Mouse (Mus musculus) thymus, adult 2 months (tissue): ENCODE data around the gene Babam1. TPM values are rescaled to one million over a fixed set of nuclear protein-coding genes. Genes with fewer than 3 reads are reported as not detected.

ENCODE experiments used
- DNase-seq: peaks from one replicate; pipeline ENCODE4 v3.0.0; 2021
- H3K27ac ChIP-seq: fragments of 200-500 bp; 2 replicates; pipeline ENCODE4 v1.5.1; 2012; ENCODE audit warnings: low read length, control low read depth; ENCODE audit not compliant: control insufficient read depth, insufficient read depth
- H3K27me3 ChIP-seq: fragments of 200-500 bp; 2 replicates; pipeline ENCODE4 v1.6.1; 2012; ENCODE audit warnings: mild to moderate bottlenecking, low read length, moderate library complexity, mixed read lengths; ENCODE audit not compliant: control insufficient read depth, insufficient read depth
- H3K36me3 ChIP-seq: fragments of 200-500 bp; 2 replicates; pipeline ENCODE4 v1.6.1; 2012; ENCODE audit warnings: mild to moderate bottlenecking, low read length, moderate library complexity; ENCODE audit not compliant: control insufficient read depth, insufficient read depth
- H3K4me1 ChIP-seq: fragments of 200-500 bp; replicated peaks from 2 replicates; pipeline ENCODE4 v1.6.1; 2012; ENCODE audit warnings: low read length; ENCODE audit not compliant: control insufficient read depth, insufficient read depth
- H3K4me3 ChIP-seq: fragments of 200-500 bp; 2 replicates; pipeline ENCODE4 v1.5.1; 2012; ENCODE audit warnings: mild to moderate bottlenecking, low read length, control low read depth, moderate library complexity; ENCODE audit not compliant: control insufficient read depth, insufficient read depth
- CTCF ChIP-seq: fragments of 200-500 bp; IDR thresholded peaks from 2 replicates; pipeline ENCODE4 v1.5.1; 2012; ENCODE audit warnings: mild to moderate bottlenecking, control low read depth, low read length, moderate library complexity, borderline replicate concordance; ENCODE audit not compliant: control insufficient read depth, poor library complexity, insufficient read depth; ENCODE audit errors: extremely low read depth
- POLR2A ChIP-seq: fragments of 200-500 bp; IDR thresholded peaks from 2 replicates; pipeline ENCODE4 v1.6.1; 2012; ENCODE audit warnings: mild to moderate bottlenecking, low read length, control low read depth, moderate library complexity; ENCODE audit not compliant: control insufficient read depth, poor library complexity, insufficient read depth; ENCODE audit errors: extremely low read depth
- WGBS: fragments of 180-500 bp; shearing (Covaris S2); methylation state at CpG from one replicate; pipeline ENCODE4 v1.1.7; 2018; 5-methylcytosine and 5-hydroxymethylcytosine counted together
- polyA plus RNA-seq: library from polyadenylated mRNA; depleted of rRNA; stranded (reverse); fragments of >200 nt; gene quantifications from 2 replicates; pipeline ENCODE4 v1.2.3, GENCODE M21; 2012

The Babam1 gene
- polyA plus RNA-seq, 1 experiment: 219 TPM

- Histone ChIP-seq H3K4me1 (peaks cover 5% of the 10 kb centered on the region), H3K36me3 (no peaks in the 10 kb centered on the region), H3K27me3 (no peaks in the 10 kb centered on the region), H3K27ac (no peak overlapping the region), H3K4me3 (no peak overlapping the region)
- 99% methylated on average over 2 of the region's 2 CpGs for WGBS
- no peak for DNase-seq
- TF ChIP-seq POLR2A (no peak), CTCF (no peak)
Measured at GRCm38 (mm10) chr8:71391696-71392095, 5.0 kb upstream of the Babam1 start.

- Histone ChIP-seq H3K27me3 (no peaks in the 10 kb centered on the region), H3K27ac (no peak overlapping the region), H3K4me3 (no peak overlapping the region), H3K4me1 (peaks cover 9% of the 10 kb centered on the region), H3K36me3 (no peaks in the 10 kb centered on the region)
- WGBS: 93% methylated on average over 5 of the region's 5 CpGs
- no peak for TF ChIP-seq POLR2A
- TF ChIP-seq CTCF: no peak
- DNase-seq: no peak
Measured at GRCm38 (mm10) chr8:71392391-71392790, 4.3 kb upstream of the Babam1 start.

- Histone ChIP-seq H3K4me1 (peaks cover 13% of the 10 kb centered on the region), H3K4me3 (no peak overlapping the region), H3K27me3 (no peaks in the 10 kb centered on the region), H3K36me3 (no peaks in the 10 kb centered on the region), H3K27ac (no peak overlapping the region)
- DNase-seq: no peak
- WGBS: 65% methylated on average over 3 of the region's 3 CpGs
- no peak for TF ChIP-seq POLR2A
- TF ChIP-seq CTCF: no peak
Measured at GRCm38 (mm10) chr8:71392871-71393270, 3.8 kb upstream of the Babam1 start.

GRCm38 (mm10) chr8:71394481-71394880 lies 2.2 kb upstream of the Babam1 start:
- TF ChIP-seq CTCF (no peak), POLR2A (no peak)
- Histone ChIP-seq H3K4me1 (peaks cover 13% of the 10 kb centered on the region), H3K27me3 (no peaks in the 10 kb centered on the region), H3K27ac (no peak overlapping the region), H3K36me3 (peaks cover 8% of the 10 kb centered on the region; the same call in 1 of the 2 replicates), H3K4me3 (no peak overlapping the region)
- 93% methylated on average over 7 of the region's 7 CpGs for WGBS
- no peak for DNase-seq

GRCm38 (mm10) chr8:71395071-71395470 lies 1.6 kb upstream of the Babam1 start:
- 84% methylated on average over 10 of the region's 10 CpGs for WGBS
- TF ChIP-seq CTCF: no peak
- TF ChIP-seq POLR2A: no peak
- H3K4me3 ChIP-seq: no peak overlapping the region
- no peaks in the 10 kb centered on the region for H3K27me3 ChIP-seq
- peaks cover 13% of the 10 kb centered on the region for H3K4me1 ChIP-seq
- no peak for DNase-seq
- H3K27ac ChIP-seq: no peak overlapping the region
- H3K36me3 ChIP-seq: peaks cover 8% of the 10 kb centered on the region; the same call in 1 of the 2 replicates

GRCm38 (mm10) chr8:71395629-71396028 lies 1.0 kb upstream of the Babam1 start, which contains the start of gene Ushbp1:
Gene Ushbp1, minus strand, starts transcription at chr8:71395802.
- H3K27ac ChIP-seq: no peak within 1 kb of the TSS
- peaks cover 13% of the 10 kb centered on the region for H3K4me1 ChIP-seq
- TF ChIP-seq CTCF: no peak
- no peak for TF ChIP-seq POLR2A
- WGBS: 91% methylated on average over 9 of the region's 9 CpGs
- no peak for DNase-seq
- H3K4me3 ChIP-seq: 0 out of 2 replicates have a peak within 1 kb of the TSS, but pooled peaks have one; percentile 1
- H3K36me3 ChIP-seq: peaks cover 8% of the 10 kb centered on the region; the same call in 1 of the 2 replicates
- no peaks in the 10 kb centered on the region for H3K27me3 ChIP-seq

GRCm38 (mm10) chr8:71397701-71398100 lies 1.0 kb downstream of the Babam1 start:
- TF ChIP-seq CTCF: no peak
- TF ChIP-seq POLR2A: no peak
- 0 out of 2 replicates have a peak overlapping the region, but pooled peaks have one; percentile 7 for H3K4me3 ChIP-seq
- peaks cover 8% of the 10 kb centered on the region; the same call in 1 of the 2 replicates for H3K36me3 ChIP-seq
- WGBS: 89% methylated on average over 12 of the region's 12 CpGs
- no peak for DNase-seq
- H3K27ac ChIP-seq: no peak overlapping the region
- peaks cover 13% of the 10 kb centered on the region for H3K4me1 ChIP-seq
- no peaks in the 10 kb centered on the region for H3K27me3 ChIP-seq
